Mouse (Mus musculus) E14TG2a.4 (cell line): ENCODE measurements around the gene Tmem95.

Experiments
- CTCF ChIP-seq: conservative IDR thresholded peaks from 2 replicates; pipeline ENCODE4 v1.5.1; 2014; ENCODE audit warnings: low read length
- POU5F1 ChIP-seq: IDR thresholded peaks from 2 replicates; pipeline ENCODE4 v1.6.1; 2014; ENCODE audit warnings: low read length, borderline replicate concordance

- no peak for TF ChIP-seq POU5F1
- TF ChIP-seq CTCF: no peak
Observed at GRCm38 (mm10) chr11:69899870-69900269, 22.1 kb upstream of the Tmem95 start.
